Mouse (Mus musculus): ENCODE results near the gene Oas1a. TPM values are rescaled to one million over a fixed set of nuclear protein-coding genes. Genes with fewer than 3 reads are reported as not detected.
"Not testable (repeated sequence)": the region's sequence is repeated elsewhere in the genome, so short reads cannot be mapped to it uniquely, and the experiment has no call there.

The Oas1a gene
- polyA plus RNA-seq, 1 experiment, result 21.1 TPM

DNA sequence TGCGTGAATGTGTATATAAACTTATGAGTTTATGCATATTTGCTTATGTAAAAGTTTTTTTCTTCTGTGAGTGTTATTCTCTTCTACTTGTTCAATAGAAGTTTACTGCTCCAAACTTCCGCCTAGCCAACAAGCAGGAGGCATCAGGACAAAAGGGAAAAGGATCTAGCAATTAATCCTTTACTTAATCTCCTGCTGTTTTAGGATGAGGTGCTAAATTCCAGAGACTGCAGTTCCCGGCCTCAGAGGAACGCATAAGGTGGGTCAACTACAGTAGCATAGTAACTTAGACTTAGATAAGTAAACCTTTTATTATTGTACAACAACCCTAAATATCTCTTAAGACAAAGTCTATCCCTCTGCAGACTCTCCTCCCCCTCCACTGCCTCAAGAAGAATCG lies 26.6 kb upstream of the Oas1a start:
- TF ChIP-seq CTCF (IDR thresholded peaks at IDR 0.05; ENCODE audit: borderline replicate concordance, control insufficient read depth, extremely low read depth, insufficient read depth, low read length, poor library complexity) (no peak), POLR2A (IDR thresholded peaks at IDR 0.05; ENCODE audit: control insufficient read depth, extremely low read depth, insufficient read depth, low read length, poor library complexity) (no peak)

DNA sequence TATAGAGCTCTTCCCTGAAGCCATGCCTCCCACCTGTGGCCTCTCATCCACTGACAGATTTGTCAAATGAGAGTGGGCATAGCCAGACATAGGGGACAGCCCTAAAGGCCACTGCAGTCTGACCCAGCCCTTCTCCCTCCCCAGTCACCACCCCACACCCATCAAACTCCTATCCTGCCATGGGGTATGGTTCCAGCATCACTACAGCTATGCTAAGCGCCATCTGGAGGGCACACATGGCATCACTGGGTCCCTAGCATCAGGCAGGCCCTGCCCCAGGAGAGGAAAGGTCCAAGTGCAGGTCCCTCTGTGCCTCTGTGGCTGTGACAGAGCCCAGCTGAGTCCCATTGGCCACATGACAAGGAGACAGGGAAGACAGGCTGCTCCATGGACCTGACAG lies 19.7 kb upstream of the Oas1a start:
- Histone ChIP-seq H3K4me3 (ENCODE audit: control insufficient read depth, insufficient read depth, low read length) (no peak overlapping the region), H3K4me1 (replicated peaks; ENCODE audit: control insufficient read depth, insufficient read depth, low read length) (no peaks in the 10 kb centered on the region), H3K27ac (ENCODE audit: control insufficient read depth, insufficient read depth, low read length) (no peak overlapping the region), H3K27me3 (ENCODE audit: control insufficient read depth, insufficient read depth, low read length) (no peaks in the 10 kb centered on the region), H3K36me3 (ENCODE audit: control insufficient read depth, insufficient read depth, low read length) (no peaks in the 10 kb centered on the region)
- no peak for DNase-seq
- TF ChIP-seq POLR2A (IDR thresholded peaks at IDR 0.05; ENCODE audit: control insufficient read depth, extremely low read depth, insufficient read depth, low read length, poor library complexity) (no peak), CTCF (IDR thresholded peaks at IDR 0.05; ENCODE audit: borderline replicate concordance, control insufficient read depth, extremely low read depth, insufficient read depth, low read length, poor library complexity) (no peak)
- WGBS, result 4% methylated on average over 1 of the region's 1 CpGs

More for the DNA sequence above, 26.6 kb upstream of the Oas1a start:
- WGBS, result 40% methylated on average over 5 of the region's 5 CpGs
- Histone ChIP-seq H3K4me3 (ENCODE audit: control insufficient read depth, insufficient read depth, low read length) (no peak overlapping the region), H3K27me3 (ENCODE audit: control insufficient read depth, insufficient read depth, low read length) (no peaks in the 10 kb centered on the region), H3K4me1 (replicated peaks; ENCODE audit: control insufficient read depth, insufficient read depth, low read length) (no peaks in the 10 kb centered on the region), H3K36me3 (ENCODE audit: control insufficient read depth, insufficient read depth, low read length) (no peaks in the 10 kb centered on the region), H3K27ac (ENCODE audit: control insufficient read depth, insufficient read depth, low read length) (no peak overlapping the region)
- no peak for DNase-seq

DNA sequence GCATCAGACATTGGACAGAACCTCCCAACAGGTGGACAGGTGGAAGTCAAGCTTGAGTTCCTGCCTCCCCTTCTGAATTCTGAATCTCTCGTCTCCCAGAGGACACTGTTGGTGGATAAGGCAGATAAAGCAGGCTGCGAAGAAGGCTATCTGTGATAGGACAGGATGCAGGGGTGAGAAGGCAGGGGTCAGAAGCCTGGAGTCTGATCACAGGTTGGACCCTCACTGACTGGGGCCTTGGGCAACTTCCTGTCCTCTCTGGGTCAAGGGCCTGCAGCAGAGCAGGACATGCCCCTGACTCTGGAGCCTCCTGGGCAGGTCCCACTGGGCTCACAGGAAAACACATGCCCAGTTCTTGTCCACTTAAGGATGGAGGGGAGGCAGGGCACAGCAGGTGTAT lies 19.0 kb upstream of the Oas1a start:
- DNase-seq; H3K27ac ChIP-seq (ENCODE audit: control insufficient read depth, insufficient read depth, low read length); H3K36me3 ChIP-seq (ENCODE audit: control insufficient read depth, insufficient read depth, low read length); H3K27me3 ChIP-seq (ENCODE audit: control insufficient read depth, insufficient read depth, low read length); H3K4me1 ChIP-seq (replicated peaks; ENCODE audit: control insufficient read depth, insufficient read depth, low read length); H3K4me3 ChIP-seq (ENCODE audit: control insufficient read depth, insufficient read depth, low read length): not testable (repeated sequence)
- WGBS, result 76% methylated on average over 2 of the region's 2 CpGs

DNA sequence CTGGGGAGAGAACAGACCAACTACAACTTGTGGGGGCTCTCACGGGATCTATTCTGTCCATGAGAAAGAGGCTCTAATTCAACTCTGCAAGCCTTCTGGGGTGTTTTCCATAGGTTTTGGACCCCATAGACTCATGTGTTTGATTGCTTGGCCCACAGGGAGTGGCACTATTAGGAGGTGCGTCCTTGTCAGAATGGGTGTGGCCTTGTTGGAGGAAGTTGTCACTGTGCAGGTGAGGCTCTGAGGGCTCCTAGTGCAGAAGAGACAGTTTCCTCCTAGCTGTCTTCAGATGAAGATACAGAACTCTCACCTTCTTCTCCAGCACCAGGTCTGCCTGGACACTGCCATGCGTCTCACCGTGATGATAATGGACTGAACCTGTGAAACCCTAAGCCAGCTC lies 17.2 kb upstream of the Oas1a start:
- not testable (repeated sequence) for H3K4me1 ChIP-seq (replicated peaks; ENCODE audit: control insufficient read depth, insufficient read depth, low read length); H3K4me3 ChIP-seq (ENCODE audit: control insufficient read depth, insufficient read depth, low read length); H3K27ac ChIP-seq (ENCODE audit: control insufficient read depth, insufficient read depth, low read length); H3K27me3 ChIP-seq (ENCODE audit: control insufficient read depth, insufficient read depth, low read length); DNase-seq; H3K36me3 ChIP-seq (ENCODE audit: control insufficient read depth, insufficient read depth, low read length)
- 76% methylated on average over 4 of the region's 4 CpGs for WGBS

DNA sequence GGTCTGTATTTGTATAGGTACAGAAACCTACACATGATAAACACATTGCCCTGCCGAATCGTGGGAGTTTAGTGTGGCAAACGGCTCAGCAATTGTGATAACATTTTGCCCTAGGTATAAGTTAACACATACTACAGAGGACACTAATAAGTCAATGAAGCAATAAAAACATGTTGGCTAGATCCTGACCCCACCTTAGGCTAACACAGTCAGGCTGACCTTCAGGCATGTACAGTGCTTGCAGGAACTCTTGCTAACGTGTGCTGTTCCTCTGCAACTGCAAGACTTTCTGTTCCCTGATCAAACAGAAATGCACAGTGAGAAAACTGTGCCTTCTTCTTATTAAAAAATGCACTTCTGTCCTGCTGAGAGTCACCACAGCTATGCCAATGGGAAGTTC lies 16.6 kb upstream of the Oas1a start:
- Histone ChIP-seq H3K4me3 (ENCODE audit: control insufficient read depth, insufficient read depth, low read length) (no peak overlapping the region), H3K4me1 (replicated peaks; ENCODE audit: control insufficient read depth, insufficient read depth, low read length) (no peaks in the 10 kb centered on the region), H3K36me3 (ENCODE audit: control insufficient read depth, insufficient read depth, low read length) (no peaks in the 10 kb centered on the region), H3K27me3 (ENCODE audit: control insufficient read depth, insufficient read depth, low read length) (no peaks in the 10 kb centered on the region), H3K27ac (ENCODE audit: control insufficient read depth, insufficient read depth, low read length) (no peak overlapping the region)
- no peak for TF ChIP-seq POLR2A (IDR thresholded peaks at IDR 0.05; ENCODE audit: control insufficient read depth, extremely low read depth, insufficient read depth, low read length, poor library complexity)
- TF ChIP-seq CTCF (IDR thresholded peaks at IDR 0.05; ENCODE audit: borderline replicate concordance, control insufficient read depth, extremely low read depth, insufficient read depth, low read length, poor library complexity), result no peak
- DNase-seq, result no peak
- WGBS, result 78% methylated on average over 4 of the region's 4 CpGs

DNA sequence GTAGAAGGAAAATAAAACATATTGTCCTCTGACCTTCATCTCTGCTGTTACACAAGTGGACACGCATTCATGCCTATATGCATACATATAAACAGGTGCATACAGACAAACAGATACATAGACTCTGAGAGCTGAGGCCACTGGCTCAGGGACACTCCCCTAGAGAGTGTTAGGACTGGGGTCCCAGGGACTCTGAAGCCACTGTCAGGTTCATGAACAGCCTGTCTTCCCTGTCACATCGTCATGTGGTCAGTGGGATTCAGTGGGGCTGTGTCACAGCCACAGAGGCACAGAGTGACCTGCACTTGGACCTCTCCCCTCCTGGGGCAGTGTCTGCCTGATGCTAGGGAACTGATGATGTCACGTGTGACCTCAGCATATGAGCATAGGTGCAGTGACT lies 13.0 kb upstream of the Oas1a start:
- H3K27me3 ChIP-seq (ENCODE audit: control insufficient read depth, insufficient read depth, low read length), result no peaks in the 10 kb centered on the region
- no peak overlapping the region for H3K27ac ChIP-seq (ENCODE audit: control insufficient read depth, insufficient read depth, low read length)
- no peaks in the 10 kb centered on the region for H3K4me1 ChIP-seq (replicated peaks; ENCODE audit: control insufficient read depth, insufficient read depth, low read length)
- WGBS, result 74% methylated on average over 3 of the region's 3 CpGs
- TF ChIP-seq CTCF (IDR thresholded peaks at IDR 0.05; ENCODE audit: borderline replicate concordance, control insufficient read depth, extremely low read depth, insufficient read depth, low read length, poor library complexity) (no peak), POLR2A (IDR thresholded peaks at IDR 0.05; ENCODE audit: control insufficient read depth, extremely low read depth, insufficient read depth, low read length, poor library complexity) (no peak)
- H3K36me3 ChIP-seq (ENCODE audit: control insufficient read depth, insufficient read depth, low read length), result no peaks in the 10 kb centered on the region
- no peak overlapping the region for H3K4me3 ChIP-seq (ENCODE audit: control insufficient read depth, insufficient read depth, low read length)
- DNase-seq, result no peak

DNA sequence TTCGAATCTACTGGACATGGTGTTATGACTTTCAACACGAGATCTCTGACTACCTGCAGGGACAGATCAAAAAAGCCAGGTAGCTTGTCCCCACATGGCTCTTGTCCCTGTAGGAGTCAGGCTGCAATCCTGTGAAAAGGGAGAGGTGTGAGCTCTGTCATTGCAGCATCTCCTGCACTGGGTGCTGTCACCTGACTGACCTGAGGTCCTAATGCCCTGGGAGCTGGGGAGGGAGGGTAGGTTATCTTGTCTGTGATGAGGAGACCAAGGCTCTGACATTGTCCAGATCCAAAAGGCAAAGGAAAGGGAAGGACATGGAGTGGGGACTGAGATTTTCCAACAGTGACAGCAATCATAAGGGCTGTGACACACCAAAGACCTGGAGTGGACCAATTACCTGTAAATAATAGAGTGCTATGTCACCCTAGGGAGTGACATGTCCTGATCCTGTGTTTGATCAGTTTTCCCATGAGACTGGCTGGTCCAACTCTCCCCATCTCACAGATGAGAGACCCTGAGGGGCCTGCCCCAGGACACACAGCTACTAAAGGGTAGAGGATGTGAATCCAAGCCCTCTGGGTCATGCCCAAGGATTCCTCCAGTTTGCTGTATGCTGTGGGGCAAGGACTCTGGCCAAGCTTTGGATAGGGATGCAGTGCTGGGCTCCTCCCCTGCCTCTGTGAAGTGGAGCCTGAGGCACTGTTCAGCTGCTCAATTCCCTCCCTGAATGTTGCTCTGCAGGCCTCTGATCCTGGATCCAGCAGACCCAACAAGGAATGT lies 12.0 kb upstream of the Oas1a start:
- 73% methylated on average over 2 of the region's 2 CpGs for WGBS
- not testable (repeated sequence) for DNase-seq; H3K36me3 ChIP-seq (ENCODE audit: control insufficient read depth, insufficient read depth, low read length); H3K27ac ChIP-seq (ENCODE audit: control insufficient read depth, insufficient read depth, low read length); H3K4me3 ChIP-seq (ENCODE audit: control insufficient read depth, insufficient read depth, low read length); H3K4me1 ChIP-seq (replicated peaks; ENCODE audit: control insufficient read depth, insufficient read depth, low read length); H3K27me3 ChIP-seq (ENCODE audit: control insufficient read depth, insufficient read depth, low read length)

DNA sequence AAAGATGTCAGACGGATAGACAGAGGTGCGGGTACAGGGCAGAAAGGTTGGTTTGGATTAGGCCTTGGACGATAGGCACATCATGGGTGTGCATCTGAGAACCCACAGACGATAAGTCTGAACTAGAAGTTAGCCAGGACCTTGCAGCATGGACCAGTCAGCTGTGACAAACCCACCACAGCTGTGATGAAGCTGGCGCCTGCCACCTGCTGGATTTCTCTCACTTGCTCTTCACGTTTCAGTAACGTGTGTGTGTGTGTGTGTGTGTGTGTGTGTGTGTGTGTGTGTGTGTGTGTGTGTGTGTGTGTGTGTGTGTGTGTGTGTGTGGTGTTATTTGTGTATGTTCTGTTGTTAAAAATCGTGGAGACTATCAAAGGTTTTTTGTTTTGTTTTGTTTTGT lies 6.9 kb upstream of the Oas1a start, which contains the start of gene Oas1d:
TSS of gene Oas1d (plus strand) at position 333 of the 400 bp plus-strand sequence.
- DNase-seq; H3K36me3 ChIP-seq (ENCODE audit: control insufficient read depth, insufficient read depth, low read length); H3K4me3 ChIP-seq (ENCODE audit: control insufficient read depth, insufficient read depth, low read length); H3K4me1 ChIP-seq (replicated peaks; ENCODE audit: control insufficient read depth, insufficient read depth, low read length); H3K27ac ChIP-seq (ENCODE audit: control insufficient read depth, insufficient read depth, low read length); H3K27me3 ChIP-seq (ENCODE audit: control insufficient read depth, insufficient read depth, low read length): not testable (repeated sequence)
- WGBS, result 44% methylated on average over 8 of the region's 8 CpGs
